Mouse (Mus musculus) embryonic facial prominence, embryonic 11.5 days (tissue): Measurements from ENCODE around the gene Pip4k2c. TPM values are rescaled to one million over a fixed set of nuclear protein-coding genes. Genes with fewer than 3 reads are reported as not detected.
A peak's percentile ranks its signal among the peaks of the same experiment; 100 is the strongest.

Experiments used
- ATAC-seq: fragments of 200-750 bp; cut with Nextera tagmentation; replicated peaks from 2 replicates; pipeline ENCODE4 v1.8.0; 2017; ENCODE audit warnings: low read depth; ENCODE audit not compliant: insufficient number of reproducible peaks, low FRiP score, low TSS enrichment
- DNase-seq: peaks from one replicate; pipeline ENCODE4 v3.0.0-alpha.2; 2015; ENCODE audit warnings: low spot score
- H3K27ac ChIP-seq: fragments of 300-500 bp; sonication (generic); replicated peaks from 2 replicates; pipeline ENCODE4 v1.5.1; 2014; ENCODE audit warnings: mild to moderate bottlenecking, low read depth, low read length, control low read depth
- H3K27me3 ChIP-seq: fragments of 300-500 bp; sonication (generic); 2 replicates; pipeline ENCODE4 v1.6.1; 2014; ENCODE audit warnings: mild to moderate bottlenecking, low read length, moderate library complexity, mixed read lengths; ENCODE audit not compliant: control insufficient read depth, insufficient read depth
- H3K36me3 ChIP-seq: fragments of 300-500 bp; sonication (generic); replicated peaks from 2 replicates; pipeline ENCODE4 v1.6.1; 2014; ENCODE audit warnings: low read depth, mild to moderate bottlenecking, low read length, moderate library complexity, mixed read lengths; ENCODE audit not compliant: control insufficient read depth, insufficient read depth
- H3K4me1 ChIP-seq: fragments of 300-500 bp; sonication (generic); 2 replicates; pipeline ENCODE4 v1.6.1; 2014; ENCODE audit warnings: low read length, mixed read lengths; ENCODE audit not compliant: control insufficient read depth, insufficient read depth
- H3K4me2 ChIP-seq: fragments of 300-500 bp; sonication (generic); 2 replicates; pipeline ENCODE4 v1.6.1; 2014; ENCODE audit warnings: low read depth, mild to moderate bottlenecking, control low read depth, low read length, moderate library complexity
- H3K4me3 ChIP-seq: fragments of 300-500 bp; sonication (generic); 2 replicates; pipeline ENCODE4 v1.5.1; 2014; ENCODE audit warnings: low read depth, low read length, control low read depth
- H3K9ac ChIP-seq: fragments of 300-500 bp; sonication (generic); replicated peaks from 2 replicates; pipeline ENCODE4 v1.6.1; 2014; ENCODE audit warnings: mild to moderate bottlenecking, control low read depth, low read length
- H3K9me3 ChIP-seq: fragments of 300-500 bp; sonication (generic); replicated peaks from 2 replicates; pipeline ENCODE4 v1.6.1; 2016; ENCODE audit warnings: mild to moderate bottlenecking, low read length, inconsistent platforms, mixed read lengths; ENCODE audit not compliant: control insufficient read depth
- WGBS: fragments of 180-500 bp; shearing (Covaris S2); extraction: QIAGEN DNeasy Blood & Tissue Kit; methylation state at CpG from one replicate; pipeline ENCODE4 v1.1.7; 2014; 5-methylcytosine and 5-hydroxymethylcytosine counted together
- polyA plus RNA-seq: library from polyadenylated mRNA; unstranded; fragments of >200 nt; fragmentation: Nextera tagmentation; extraction: Ambion mirVana; gene quantifications from 2 replicates; pipeline ENCODE4 v1.2.1, GENCODE M21; 2014

Pip4k2c gene
- 14.7 and 17.8 TPM in 2 replicates for polyA plus RNA-seq

DNA sequence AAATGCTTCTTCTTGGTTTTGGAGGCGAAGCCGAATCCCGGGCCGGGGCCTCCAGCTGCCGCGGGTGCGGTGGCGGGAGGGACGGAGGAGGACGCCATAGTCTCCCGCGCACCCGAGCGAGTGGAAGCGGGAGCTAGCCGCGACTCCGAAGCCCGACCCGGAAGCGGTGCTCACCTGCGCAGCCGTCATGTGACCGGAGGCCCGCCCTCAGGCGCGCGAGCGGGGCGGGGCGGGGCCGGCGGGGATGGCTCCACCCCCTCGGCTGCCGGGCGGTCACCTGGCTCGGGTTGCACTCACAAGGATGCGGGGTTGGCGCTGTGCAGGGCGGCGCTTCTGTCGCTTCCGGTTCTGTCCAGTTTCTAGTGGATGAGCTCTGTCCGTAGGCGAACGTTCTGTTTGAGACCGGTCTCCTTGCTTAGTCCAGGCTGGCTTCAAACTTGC is at the start of gene Pip4k2c:
TSS of gene Pip4k2c (minus strand) at position 172 of the 441 bp plus-strand sequence.
- Histone ChIP-seq H3K27me3 (no peaks in the 10 kb centered on the region), H3K9me3 (no peaks in the 10 kb centered on the region), H3K4me3 (peak within 1 kb of the TSS; percentile 76), H3K36me3 (no peaks in the 10 kb centered on the region), H3K4me1 (0 out of 2 replicates have a peak, but pooled peaks cover 2% of the 10 kb centered on the region), H3K27ac (no peak within 1 kb of the TSS), H3K4me2 (peak within 1 kb of the TSS; percentile 92), H3K9ac (peak within 1 kb of the TSS; percentile 74)
- DNase-seq = peak; percentile 90
- WGBS = 1% methylated on average over 45 of the region's 47 CpGs
- peak; percentile 89 for ATAC-seq

DNA sequence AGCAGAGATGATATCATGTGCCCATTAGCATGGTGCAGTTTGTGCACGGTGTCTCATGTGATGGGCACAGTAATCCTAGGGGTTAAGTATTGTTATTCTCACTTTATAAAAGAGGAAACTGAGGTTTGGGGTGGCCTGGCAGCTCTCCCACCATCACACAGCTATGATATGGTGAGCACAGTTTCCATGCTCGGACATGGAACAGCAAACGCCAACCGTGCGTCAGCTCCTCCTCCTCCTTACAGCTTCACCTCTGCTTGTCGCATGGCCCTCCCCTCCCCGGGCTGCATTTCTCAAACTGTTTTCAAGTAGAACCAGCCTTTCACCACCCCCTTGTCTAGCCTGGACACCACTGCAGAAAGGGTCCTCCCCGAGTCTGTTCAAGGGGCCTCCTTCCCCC is 47.1 kb upstream of the Pip4k2c start:
- H3K4me2 ChIP-seq = no peak overlapping the region
- WGBS = 78% methylated on average over 8 of the region's 8 CpGs

DNA sequence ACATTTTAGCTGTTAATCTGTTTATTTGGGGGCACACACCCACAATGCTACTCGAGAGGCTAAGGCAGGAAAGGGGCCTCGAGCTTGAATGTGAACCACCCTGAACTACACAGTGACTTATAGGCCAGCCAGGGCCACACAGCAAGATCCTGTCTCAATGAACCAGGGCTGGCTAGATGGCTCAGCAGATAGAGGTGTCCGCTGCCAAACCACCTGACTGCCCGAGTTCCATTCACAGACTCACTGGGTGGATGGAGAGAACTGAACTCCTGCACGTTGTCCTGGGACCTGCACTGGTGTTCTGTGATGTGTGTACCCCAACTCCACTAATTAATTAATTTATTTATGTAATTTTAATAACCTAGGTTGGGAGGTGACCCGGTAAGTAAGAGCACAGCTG is 46.4 kb upstream of the Pip4k2c start:
- Histone ChIP-seq H3K4me2 (no peak overlapping the region), H3K4me3 (no peak overlapping the region), H3K27ac (no peak overlapping the region), H3K36me3 (no peaks in the 10 kb centered on the region), H3K4me1 (no peaks in the 10 kb centered on the region), H3K27me3 (peaks cover 6% of the 10 kb centered on the region), H3K9me3 (no peaks in the 10 kb centered on the region), H3K9ac (no peak overlapping the region)
- DNase-seq = no peak
- ATAC-seq = no peak
- WGBS = 72% methylated on average over 6 of the region's 6 CpGs

More for the DNA sequence above, 47.1 kb upstream of the Pip4k2c start:
- ATAC-seq = no peak
- peaks cover 11% of the 10 kb centered on the region for H3K27me3 ChIP-seq
- H3K36me3 ChIP-seq = no peaks in the 10 kb centered on the region
- no peak for DNase-seq
- no peak overlapping the region for H3K9ac ChIP-seq
- no peak overlapping the region for H3K27ac ChIP-seq
- H3K9me3 ChIP-seq = no peaks in the 10 kb centered on the region
- no peaks in the 10 kb centered on the region; the same call in 1 of the 2 replicates for H3K4me1 ChIP-seq
- no peak overlapping the region for H3K4me3 ChIP-seq

DNA sequence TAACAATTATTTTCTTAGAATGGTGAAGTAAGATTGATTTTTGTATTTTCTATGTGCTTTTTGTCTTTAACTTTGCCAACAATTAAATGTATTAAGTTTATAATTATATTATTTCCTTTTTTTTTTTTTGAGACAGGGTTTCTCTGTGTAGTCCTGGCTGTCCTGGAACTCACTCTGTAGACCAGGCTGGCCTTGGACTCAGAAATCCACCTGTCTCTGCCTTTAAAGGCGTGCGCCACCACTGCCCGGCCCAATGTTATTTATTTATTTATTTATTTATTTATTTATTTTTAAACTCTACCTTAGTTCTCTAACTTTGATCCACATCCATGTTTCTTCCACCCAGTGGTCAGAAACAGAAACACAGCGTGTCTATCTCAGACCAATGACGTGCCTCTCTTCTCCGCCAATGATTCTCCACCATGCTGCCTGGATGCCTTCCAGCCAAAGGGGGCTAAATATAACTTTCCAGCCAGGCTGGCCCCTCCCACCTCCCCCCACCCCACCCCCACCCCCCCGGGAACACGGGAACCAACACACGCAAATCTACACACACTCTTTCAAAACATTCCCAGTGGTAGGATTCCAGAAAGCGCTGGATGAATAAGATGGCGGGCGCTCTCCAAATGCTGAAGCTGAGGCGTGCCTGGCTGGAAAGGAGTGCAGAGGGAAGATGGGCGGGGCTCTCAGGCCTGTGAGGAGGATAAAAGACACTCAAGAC is 44.4 kb upstream of the Pip4k2c start:
- peak; percentile 90 for DNase-seq
- no peaks in the 10 kb centered on the region for H3K36me3 ChIP-seq
- H3K9ac ChIP-seq = no peak overlapping the region
- no peaks in the 10 kb centered on the region for H3K4me1 ChIP-seq
- peak; percentile 51; the same call in 1 of the 2 replicates for ATAC-seq
- no peaks in the 10 kb centered on the region for H3K9me3 ChIP-seq
- H3K4me3 ChIP-seq = no peak overlapping the region
- H3K27me3 ChIP-seq = no peaks in the 10 kb centered on the region
- H3K27ac ChIP-seq = no peak overlapping the region
- 20% methylated on average over 14 of the region's 14 CpGs for WGBS
- H3K4me2 ChIP-seq = no peak overlapping the region

DNA sequence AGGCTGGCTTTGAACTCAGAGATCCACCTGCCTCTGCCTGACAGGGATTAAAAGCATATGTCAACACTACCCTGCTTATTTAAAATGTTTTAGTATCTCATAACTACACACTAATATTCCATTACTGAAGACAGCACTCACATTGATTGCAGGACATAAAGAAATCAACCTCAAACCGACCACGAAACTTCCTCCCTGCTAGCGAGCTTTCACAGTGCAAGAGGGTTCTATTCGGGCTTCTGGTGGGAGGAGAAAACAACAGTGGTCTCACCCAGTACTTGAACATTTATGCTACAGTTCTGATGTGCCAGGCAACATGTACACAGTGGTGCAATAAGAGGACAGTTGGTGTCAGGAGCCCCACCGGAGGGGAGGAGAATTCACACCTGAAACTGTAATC is 39.4 kb upstream of the Pip4k2c start:
- Histone ChIP-seq H3K4me3 (no peak overlapping the region), H3K9me3 (no peaks in the 10 kb centered on the region), H3K27me3 (no peaks in the 10 kb centered on the region), H3K27ac (no peak overlapping the region), H3K4me1 (no peaks in the 10 kb centered on the region), H3K9ac (no peak overlapping the region), H3K4me2 (no peak overlapping the region), H3K36me3 (no peaks in the 10 kb centered on the region)
- ATAC-seq (no peak), DNase-seq (no peak)
- 84% methylated on average over 5 of the region's 5 CpGs for WGBS

DNA sequence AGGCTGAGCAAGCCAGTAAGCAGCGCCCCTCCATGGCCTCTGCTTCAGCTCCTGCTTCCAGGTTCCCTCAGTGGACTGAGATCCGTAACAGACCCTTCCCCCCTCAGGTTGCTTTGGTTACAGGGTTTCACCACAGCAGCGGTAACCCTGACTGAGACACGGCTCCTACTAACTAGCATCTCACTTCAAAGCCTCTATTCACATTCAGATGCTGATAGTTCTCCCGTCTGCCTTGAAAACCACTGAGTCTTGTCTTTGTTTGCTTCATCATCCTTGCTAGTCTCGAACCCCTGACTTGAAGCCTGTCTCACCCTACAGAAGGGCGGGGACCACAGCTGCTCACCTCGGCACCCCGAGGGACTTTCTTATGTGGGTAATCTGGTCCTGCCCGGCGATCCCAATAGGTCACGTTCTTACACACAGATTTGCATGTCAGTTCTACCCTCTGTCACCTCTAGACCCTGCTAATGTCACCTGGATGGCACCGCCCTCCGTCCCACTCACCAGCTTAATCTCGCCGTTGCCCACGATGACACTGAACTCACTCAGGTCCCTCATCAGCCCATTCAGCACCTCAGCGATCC is 26.9 kb upstream of the Pip4k2c start:
- Histone ChIP-seq H3K9ac (no peak overlapping the region), H3K4me1 (no peaks in the 10 kb centered on the region; the same call in 1 of the 2 replicates), H3K9me3 (no peaks in the 10 kb centered on the region), H3K27me3 (no peaks in the 10 kb centered on the region), H3K36me3 (no peaks in the 10 kb centered on the region; the same call in 1 of the 2 replicates), H3K27ac (no peak overlapping the region), H3K4me2 (no peak overlapping the region), H3K4me3 (no peak overlapping the region)
- ATAC-seq (no peak), DNase-seq (no peak)
- WGBS = 68% methylated on average over 18 of the region's 18 CpGs

DNA sequence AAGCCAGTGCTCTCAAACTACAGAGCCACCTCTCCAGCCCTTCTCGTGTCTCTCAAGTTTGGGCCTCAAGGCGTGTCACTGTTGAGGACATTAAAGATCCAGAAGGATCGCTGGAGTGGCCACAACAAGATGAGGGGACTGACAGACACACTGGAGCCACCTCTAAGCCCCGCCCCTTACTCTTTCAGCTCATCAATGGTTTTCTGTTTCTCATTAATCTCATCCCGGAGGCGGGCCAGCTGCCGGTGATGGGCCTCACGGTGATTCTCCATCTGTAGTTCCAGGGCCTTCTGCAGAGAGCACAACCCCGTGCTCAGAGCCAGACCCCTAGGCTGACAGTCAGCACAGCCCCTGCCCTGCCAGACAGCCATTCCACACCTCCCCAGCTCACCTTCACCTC is 25.2 kb upstream of the Pip4k2c start:
- ATAC-seq (peak; percentile 44), DNase-seq (peak; percentile 50)
- H3K27ac ChIP-seq = no peak overlapping the region
- 28% methylated on average over 9 of the region's 9 CpGs for WGBS
- H3K9me3 ChIP-seq = no peaks in the 10 kb centered on the region
- no peaks in the 10 kb centered on the region; the same call in 1 of the 2 replicates for H3K4me1 ChIP-seq
- H3K27me3 ChIP-seq = no peaks in the 10 kb centered on the region
- H3K4me3 ChIP-seq = no peak overlapping the region
- H3K4me2 ChIP-seq = no peak overlapping the region
- no peak overlapping the region for H3K9ac ChIP-seq
- H3K36me3 ChIP-seq = no peaks in the 10 kb centered on the region; the same call in 1 of the 2 replicates

DNA sequence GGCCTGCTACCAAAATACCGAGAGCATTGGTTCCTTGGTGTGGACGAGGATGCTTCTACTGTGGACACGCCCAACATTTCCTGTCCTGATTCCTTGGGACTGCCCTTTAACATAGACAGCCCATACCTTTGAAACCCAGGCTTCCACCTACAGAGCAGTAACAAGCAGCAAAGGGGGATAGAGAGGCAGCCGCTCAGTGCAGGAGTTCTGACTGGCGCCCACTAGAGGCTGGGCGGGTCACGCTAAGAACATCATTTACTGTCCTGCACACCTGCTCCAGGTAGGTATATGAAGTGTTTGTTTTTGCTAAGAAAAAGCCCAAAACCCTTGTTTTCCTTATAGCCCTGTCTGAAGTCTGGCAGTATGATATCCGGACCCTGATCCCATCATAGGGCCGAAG is 21.8 kb upstream of the Pip4k2c start:
- Histone ChIP-seq H3K27ac (no peak overlapping the region), H3K4me1 (no peaks in the 10 kb centered on the region; the same call in 1 of the 2 replicates), H3K27me3 (no peaks in the 10 kb centered on the region), H3K4me3 (no peak overlapping the region), H3K36me3 (no peaks in the 10 kb centered on the region), H3K4me2 (no peak overlapping the region), H3K9me3 (no peaks in the 10 kb centered on the region), H3K9ac (no peak overlapping the region)
- ATAC-seq (no peak), DNase-seq (no peak)
- 71% methylated on average over 9 of the region's 9 CpGs for whole genome bisulfite sequencing
